Comparison of ENCODE assay signal across 24 mouse cellular contexts in genomic region chr9:37926019-37927013, GRCm38 (mm10). TPM values are rescaled to one million over a fixed set of nuclear protein-coding genes. Genes with fewer than 3 reads are reported as not detected.
"Had no signal": no experiment of that assay in that cellular context is flagged by ENCODE, and none has a peak within 500 bp of the region (broad histone marks: within the 10 kb centered on the region; RNA-seq: fewer than 3 reads in every experiment).

No protein-coding gene starts in this region.

- H3K4me2 ChIP-seq: neural tube, embryonic 13.5 days; neural tube, embryonic 15.5 days; stomach, embryonic 15.5 days had no signal

- H3K4me3 ChIP-seq: neural tube, embryonic 13.5 days; neural tube, embryonic 15.5 days; stomach, embryonic 15.5 days had no signal

- H3K27me3 ChIP-seq: neural tube, embryonic 13.5 days; neural tube, embryonic 15.5 days; stomach, embryonic 15.5 days had no signal

- H3K27ac ChIP-seq: neural tube, embryonic 13.5 days; neural tube, embryonic 15.5 days; stomach, embryonic 15.5 days; stomach, postnatal 0 days had no signal

- H3K36me3 ChIP-seq: neural tube, embryonic 13.5 days; neural tube, embryonic 15.5 days; stomach, embryonic 15.5 days had no signal

- H3K4me1 ChIP-seq: neural tube, embryonic 13.5 days; neural tube, embryonic 15.5 days; stomach, embryonic 15.5 days had no signal

- DNase-seq: retina, postnatal 1 day; right cerebral cortex, adult 18-20 months; right cerebral cortex, postnatal 14 days; right cerebral cortex, postnatal 25 days; right cerebral cortex, postnatal 4 days; spleen, adult 18-20 months; thymus, adult 18-20 months; thymus, adult 2 months; thymus, postnatal 14 days; thymus, postnatal 25 days; thymus, postnatal 36 days; thymus, postnatal 4 days had no signal

- H3K9me3 ChIP-seq: neural tube, embryonic 13.5 days; neural tube, embryonic 15.5 days; stomach, embryonic 15.5 days had no signal

- H3K9ac ChIP-seq: neural tube, embryonic 13.5 days; neural tube, embryonic 15.5 days; stomach, embryonic 15.5 days had no signal

RNA-seq across cellular contexts. Expression of gene Olfr878, which starts 8.7 kb away (rescaled TPM):
- polyA plus RNA-seq: neural tube, embryonic 13.5 days; neural tube, embryonic 14.5 days; neural tube, embryonic 15.5 days; small intestine, adult 2 months; spleen, adult 2 months; stomach, embryonic 14.5 days; stomach, embryonic 15.5 days; stomach, embryonic 16.5 days; stomach, postnatal 0 days; testis, adult 2 months; thymus, adult 2 months; thymus, postnatal 0 days; urinary bladder, adult 2 months had no signal

RNA-seq across cellular contexts. Expression of gene Olfr145, which starts 29.8 kb away (rescaled TPM):
- polyA plus RNA-seq: neural tube, embryonic 13.5 days; neural tube, embryonic 14.5 days; neural tube, embryonic 15.5 days; small intestine, adult 2 months; spleen, adult 2 months; stomach, embryonic 14.5 days; stomach, embryonic 15.5 days; stomach, embryonic 16.5 days; stomach, postnatal 0 days; testis, adult 2 months; thymus, adult 2 months; thymus, postnatal 0 days; urinary bladder, adult 2 months had no signal
